Mouse (Mus musculus) testis, postnatal 10 days (tissue): ENCODE measurements around the gene Eda.

Experiments
- DNase-seq: peaks from one replicate; pipeline ENCODE4 v3.0.0; 2021; ENCODE audit warnings: low spot score

Eda gene

GRCm38 (mm10) chrX:99975250-99975984 is at the start of gene Eda:
TSS of gene Eda (plus strand) at chrX:99975606.
- DNase-seq: peak; percentile 90

GRCm38 (mm10) chrX:99961002-99961401 is 14.4 kb upstream of the Eda start:
- DNase-seq: no peak

- DNase-seq: no peak
Observed at GRCm38 (mm10) chrX:99970111-99970510, 5.3 kb upstream of the Eda start.

GRCm38 (mm10) chrX:99974381-99974780 is 1.0 kb upstream of the Eda start:
- DNase-seq: no peak

GRCm38 (mm10) chrX:99974803-99975202 is 603 bp upstream of the Eda start:
- no peak for DNase-seq

- DNase-seq: peak; percentile 46
Observed at GRCm38 (mm10) chrX:99975985-99976924, 849 bp downstream of the Eda start.

- no peak for DNase-seq
Observed at GRCm38 (mm10) chrX:99978354-99978753, 2.9 kb downstream of the Eda start.

- no peak for DNase-seq
Observed at GRCm38 (mm10) chrX:99993434-99993833, 18.0 kb downstream of the Eda start.

- DNase-seq: no peak
Observed at GRCm38 (mm10) chrX:99999342-99999741, 23.9 kb downstream of the Eda start.

GRCm38 (mm10) chrX:100118362-100118761 is 143.0 kb downstream of the Eda start:
- DNase-seq: no peak

GRCm38 (mm10) chrX:100195286-100195685 is 219.9 kb downstream of the Eda start:
- DNase-seq: no peak

- no peak for DNase-seq
Observed at GRCm38 (mm10) chrX:100313652-100314051, 338.2 kb downstream of the Eda start.

GRCm38 (mm10) chrX:100314172-100314902 is 338.9 kb downstream of the Eda start:
- no peak for DNase-seq

GRCm38 (mm10) chrX:100340687-100341086 is 365.3 kb downstream of the Eda start:
- DNase-seq: no peak

- no peak for DNase-seq
Observed at GRCm38 (mm10) chrX:100344433-100344832, 369.0 kb downstream of the Eda start.

- no peak for DNase-seq
Observed at GRCm38 (mm10) chrX:100356974-100357373, 381.6 kb downstream of the Eda start.

- DNase-seq: no peak
Observed at GRCm38 (mm10) chrX:100389887-100390286, 414.5 kb downstream of the Eda start.

GRCm38 (mm10) chrX:100392304-100392703 is 416.9 kb downstream of the Eda start:
- peak; percentile 52 for DNase-seq

GRCm38 (mm10) chrX:100394223-100394861 is 418.9 kb downstream of the Eda start:
- DNase-seq: no peak

- DNase-seq: no peak
Observed at GRCm38 (mm10) chrX:100395026-100395425, 419.6 kb downstream of the Eda start.

GRCm38 (mm10) chrX:100400900-100401299 is 425.5 kb downstream of the Eda start:
- DNase-seq: no peak

GRCm38 (mm10) chrX:100401657-100402056 is 426.3 kb downstream of the Eda start:
- DNase-seq: no peak
